Mouse (Mus musculus) liver, adult 2 months (tissue): ENCODE results near the gene Tmbim4.

Experiments used
- CTCF ChIP-seq: fragments of 200-500 bp; IDR thresholded peaks from 2 replicates; pipeline ENCODE4 v1.5.1; 2011; ENCODE audit warnings: low read depth, low read length, control low read depth
- POLR2A ChIP-seq: fragments of 200-500 bp; IDR thresholded peaks from 2 replicates; pipeline ENCODE4 v1.6.1; 2011; ENCODE audit warnings: low read length, control low read depth; ENCODE audit not compliant: insufficient read depth; ENCODE audit errors: extremely low read depth

DNA sequence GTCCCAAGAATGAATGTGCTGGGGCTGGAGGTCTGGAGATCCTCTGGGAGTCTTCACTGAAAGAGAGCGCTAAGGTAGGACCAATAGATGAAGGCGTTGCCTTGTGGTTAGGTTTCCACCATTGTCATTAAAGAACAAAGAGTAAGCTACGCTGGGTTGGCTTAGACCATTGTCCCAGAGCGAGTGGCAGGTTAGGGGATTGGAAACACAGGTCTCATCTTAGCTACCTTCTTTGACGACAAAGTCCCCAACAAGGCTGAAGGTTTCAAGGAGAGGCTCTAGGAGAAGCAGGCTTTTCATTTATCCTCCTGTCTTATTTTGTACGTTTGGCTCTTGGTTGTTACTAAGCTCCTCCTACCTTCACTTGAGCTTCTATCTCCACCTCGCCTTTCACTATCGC is 36.9 kb downstream of the Tmbim4 start:
- TF ChIP-seq CTCF (no peak), POLR2A (no peak)
